Mouse (Mus musculus) myocyte (in vitro differentiated cells): ENCODE measurements around the gene Ptrh1. TPM values are rescaled to one million over a fixed set of nuclear protein-coding genes. Genes with fewer than 3 reads are reported as not detected.

Experiments
- H3K27me3 ChIP-seq: one replicate; pipeline ENCODE4 v1.6.1; 2011; ENCODE audit not compliant: control insufficient read depth, insufficient read depth, insufficient read length
- H3K36me3 ChIP-seq: one replicate; pipeline ENCODE4 v1.6.1; 2011; ENCODE audit not compliant: control insufficient read depth, insufficient read depth
- H3K4me2 ChIP-seq: one replicate; pipeline ENCODE4 v1.6.1; 2011; ENCODE audit warnings: low read depth, control low read depth
- H3K4me3 ChIP-seq: one replicate; pipeline ENCODE4 v1.5.1; 2011; ENCODE audit warnings: mild to moderate bottlenecking, control low read depth, moderate library complexity
- H3K79me2 ChIP-seq: one replicate; pipeline ENCODE4 v1.6.1; 2011; ENCODE audit not compliant: control insufficient read depth, insufficient read depth
- H3ac ChIP-seq: one replicate; pipeline ENCODE4 v1.6.1; 2011; ENCODE audit not compliant: control insufficient read depth, insufficient read length
- CEBPB ChIP-seq: IDR thresholded peaks from 2 replicates; pipeline ENCODE4 v1.6.1; 2011; ENCODE audit warnings: mild to moderate bottlenecking, moderate library complexity; ENCODE audit not compliant: poor library complexity, insufficient read depth, severe bottlenecking
- E2F4 ChIP-seq: IDR thresholded peaks from one replicate; pipeline ENCODE4 v1.6.1; 2011; ENCODE audit warnings: mild to moderate bottlenecking, control low read depth, moderate library complexity; ENCODE audit not compliant: insufficient read depth
- MAX ChIP-seq: IDR thresholded peaks from one replicate; pipeline ENCODE4 v1.6.1; 2011; ENCODE audit warnings: low read depth, mild to moderate bottlenecking, control low read depth
- MYOD1 ChIP-seq, 3 experiments: IDR thresholded peaks; one replicate each; pipeline ENCODE4 v1.6.1; 2011; ENCODE audit warnings: control low read depth in 2 of 3, low read depth in 2 of 3, mild to moderate bottlenecking in 2 of 3, moderate library complexity in 1 of 3; ENCODE audit not compliant: insufficient read length in 2 of 3, control insufficient read depth in 1 of 3
- MYOG ChIP-seq, 3 experiments: IDR thresholded peaks; one replicate each; pipeline ENCODE4 v1.6.1; 2011; ENCODE audit warnings: control low read depth in 2 of 3, low read depth in 2 of 3, mild to moderate bottlenecking in 2 of 3; ENCODE audit not compliant: insufficient read length in 2 of 3, control insufficient read depth in 1 of 3, insufficient read depth in 1 of 3
- POLR2A ChIP-seq: IDR thresholded peaks from one replicate; pipeline ENCODE4 v1.6.1; 2011; ENCODE audit warnings: low read depth, mild to moderate bottlenecking, control low read depth, moderate library complexity; ENCODE audit not compliant: insufficient read length
- POLR2AphosphoS2 ChIP-seq: IDR thresholded peaks from one replicate; pipeline ENCODE4 v1.6.1; 2011; ENCODE audit warnings: low read depth, control low read depth; ENCODE audit not compliant: insufficient read length
- REST ChIP-seq: IDR thresholded peaks from one replicate; pipeline ENCODE4 v1.6.1; 2011; ENCODE audit warnings: mild to moderate bottlenecking, control low read depth, moderate library complexity; ENCODE audit not compliant: insufficient read depth, insufficient read length
- SRF ChIP-seq: IDR thresholded peaks from one replicate; pipeline ENCODE4 v1.6.1; 2011; ENCODE audit warnings: low read depth; ENCODE audit not compliant: control insufficient read depth, insufficient read length
- TCF12 ChIP-seq: IDR thresholded peaks from one replicate; pipeline ENCODE4 v1.6.1; 2011; ENCODE audit warnings: mild to moderate bottlenecking, control low read depth; ENCODE audit not compliant: poor library complexity, insufficient read depth, severe bottlenecking
- TCF3 ChIP-seq: IDR thresholded peaks from one replicate; pipeline ENCODE4 v1.6.1; 2011; ENCODE audit warnings: low read depth, control low read depth; ENCODE audit not compliant: insufficient read length
- USF1 ChIP-seq: IDR thresholded peaks from one replicate; pipeline ENCODE4 v1.6.1; 2011; ENCODE audit warnings: low read depth, mild to moderate bottlenecking, control low read depth, moderate library complexity
- polyA plus RNA-seq: library from polyadenylated mRNA; unstranded; fragments of >200 nt; fragmentation: generic; extraction: Trizol; gene quantifications from one replicate; pipeline ENCODE4 v1.2.1, GENCODE M21; 2012; ENCODE audit warnings: missing spikeins

The Ptrh1 gene
- polyA plus RNA-seq, 1 experiment: 74.1 TPM

- no peak overlapping the region for H3K4me2 ChIP-seq
- H3K79me2 ChIP-seq: no peaks in the 10 kb centered on the region
- no peak overlapping the region for H3ac ChIP-seq
- TF ChIP-seq MYOD1 (IDR thresholded peaks at IDR 0.05; ENCODE audit: control insufficient read depth in 1 of 3, insufficient read length in 2 of 3, low read depth in 2 of 3): no peak
- no peak for TF ChIP-seq MYOG (IDR thresholded peaks at IDR 0.05; ENCODE audit: control insufficient read depth in 1 of 3, insufficient read depth in 1 of 3, insufficient read length in 2 of 3, low read depth in 2 of 3)
- no peak for TF ChIP-seq MAX
- TF ChIP-seq SRF: no peak
- TF ChIP-seq CEBPB: no peak
- TF ChIP-seq POLR2A: no peak
- TF ChIP-seq E2F4: no peak
- no peak for TF ChIP-seq TCF3
- TF ChIP-seq POLR2AphosphoS2: no peak
- no peak for TF ChIP-seq USF1
- TF ChIP-seq TCF12: no peak
- no peak for TF ChIP-seq REST
- no peaks in the 10 kb centered on the region for H3K27me3 ChIP-seq
- H3K4me3 ChIP-seq: no peak overlapping the region
- no peaks in the 10 kb centered on the region for H3K36me3 ChIP-seq
Observed at GRCm38 (mm10) chr2:32787176-32787575, 11.6 kb downstream of the Ptrh1 start.

- no peaks in the 10 kb centered on the region for H3K36me3 ChIP-seq
- no peak overlapping the region for H3K4me3 ChIP-seq
- no peak overlapping the region for H3K4me2 ChIP-seq
- no peaks in the 10 kb centered on the region for H3K79me2 ChIP-seq
- H3K27me3 ChIP-seq: no peaks in the 10 kb centered on the region
- H3ac ChIP-seq: no peak overlapping the region
- TF ChIP-seq MAX (no peak), CEBPB (no peak), E2F4 (no peak), SRF (no peak), MYOD1 (IDR thresholded peaks at IDR 0.05; ENCODE audit: control insufficient read depth in 1 of 3, insufficient read length in 2 of 3, low read depth in 2 of 3) (no peak), POLR2A (no peak), POLR2AphosphoS2 (no peak), TCF12 (no peak), TCF3 (no peak), MYOG (IDR thresholded peaks at IDR 0.05; ENCODE audit: control insufficient read depth in 1 of 3, insufficient read depth in 1 of 3, insufficient read length in 2 of 3, low read depth in 2 of 3) (no peak), USF1 (no peak), REST (no peak)
Observed at GRCm38 (mm10) chr2:32788581-32788980, 13.0 kb downstream of the Ptrh1 start.

DNA sequence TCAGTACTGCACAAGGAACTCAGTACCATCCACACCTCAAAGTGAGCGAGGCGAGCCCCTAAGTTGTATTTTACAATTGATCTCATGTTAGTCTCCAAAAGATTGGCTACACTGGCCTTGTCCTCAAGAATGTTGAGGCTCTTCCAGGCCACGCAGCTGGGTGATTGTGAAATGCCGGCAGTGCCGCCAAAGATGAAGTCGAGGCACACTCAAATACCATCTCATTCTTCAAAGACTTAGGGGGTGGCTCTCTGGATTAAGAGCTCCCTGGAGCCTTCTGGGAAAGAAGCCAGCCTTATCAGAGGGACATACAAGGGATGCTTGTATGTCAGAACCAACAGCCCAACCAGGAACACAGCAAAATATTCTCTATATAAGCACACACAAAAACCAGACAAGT lies 15.7 kb downstream of the Ptrh1 start:
- peaks cover 7% of the 10 kb centered on the region for H3K36me3 ChIP-seq
- H3ac ChIP-seq: no peak overlapping the region
- TF ChIP-seq CEBPB: peak; percentile 22; the same call in 1 of the 2 replicates
- TF ChIP-seq MYOG (IDR thresholded peaks at IDR 0.05; ENCODE audit: control insufficient read depth in 1 of 3, insufficient read depth in 1 of 3, insufficient read length in 2 of 3, low read depth in 2 of 3): no peak
- no peak overlapping the region for H3K4me3 ChIP-seq
- H3K27me3 ChIP-seq: no peaks in the 10 kb centered on the region
- H3K4me2 ChIP-seq: no peak overlapping the region
- H3K79me2 ChIP-seq: no peaks in the 10 kb centered on the region

- peaks cover 22% of the 10 kb centered on the region for H3K36me3 ChIP-seq
- H3K4me2 ChIP-seq: no peak overlapping the region
- no peaks in the 10 kb centered on the region for H3K79me2 ChIP-seq
- H3ac ChIP-seq: no peak overlapping the region
- TF ChIP-seq REST (no peak), POLR2A (no peak), MYOG (IDR thresholded peaks at IDR 0.05; ENCODE audit: control insufficient read depth in 1 of 3, insufficient read depth in 1 of 3, insufficient read length in 2 of 3, low read depth in 2 of 3) (no peak), TCF12 (no peak), SRF (no peak), CEBPB (no peak)
- H3K27me3 ChIP-seq: no peaks in the 10 kb centered on the region
- H3K4me3 ChIP-seq: no peak overlapping the region
Observed at GRCm38 (mm10) chr2:32795748-32796418, 20.3 kb downstream of the Ptrh1 start.

DNA sequence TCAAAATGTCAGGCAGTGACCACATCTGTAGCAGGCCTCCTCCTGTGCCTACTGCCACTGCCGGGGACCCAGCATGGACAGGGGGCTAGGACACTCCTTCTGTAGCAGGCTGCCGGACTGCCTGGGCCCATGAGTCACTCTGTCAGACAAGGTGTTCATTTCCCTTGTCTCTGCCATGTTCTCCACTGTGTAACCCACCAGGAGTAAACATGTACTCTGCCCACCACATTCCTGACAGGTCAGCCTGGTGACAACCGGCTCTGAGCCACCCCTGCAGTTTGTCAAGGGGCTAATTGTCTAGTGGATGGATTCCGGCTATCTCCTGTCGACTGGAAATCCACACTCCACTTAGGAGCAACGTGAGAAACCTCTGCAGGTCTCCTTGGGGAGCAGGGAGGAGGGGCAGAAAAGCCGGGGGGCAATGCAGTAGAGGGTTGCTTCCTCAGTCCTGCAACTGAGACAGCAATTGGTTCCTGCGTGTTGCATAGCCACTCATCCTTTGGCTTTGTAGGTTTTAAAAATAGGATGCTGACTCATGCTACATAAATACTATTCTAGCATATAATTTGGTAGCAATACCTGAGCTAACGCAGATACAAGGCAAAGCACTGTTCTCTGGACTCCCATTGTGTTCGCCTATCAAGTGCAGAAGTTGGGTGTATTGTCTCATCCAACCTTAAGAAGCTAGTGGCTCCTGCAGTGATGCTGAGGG lies 22.8 kb downstream of the Ptrh1 start:
- no peaks in the 10 kb centered on the region for H3K79me2 ChIP-seq
- no peaks in the 10 kb centered on the region for H3K27me3 ChIP-seq
- H3K4me2 ChIP-seq: no peak overlapping the region
- H3K36me3 ChIP-seq: peaks cover 25% of the 10 kb centered on the region
- no peak for TF ChIP-seq MAX
- TF ChIP-seq MYOD1 (IDR thresholded peaks at IDR 0.05; ENCODE audit: control insufficient read depth in 1 of 3, insufficient read length in 2 of 3, low read depth in 2 of 3): no peak
- no peak for TF ChIP-seq POLR2AphosphoS2
- no peak for TF ChIP-seq POLR2A
- TF ChIP-seq SRF: no peak
- no peak for TF ChIP-seq MYOG (IDR thresholded peaks at IDR 0.05; ENCODE audit: control insufficient read depth in 1 of 3, insufficient read depth in 1 of 3, insufficient read length in 2 of 3, low read depth in 2 of 3)
- TF ChIP-seq REST: no peak
- TF ChIP-seq TCF12: no peak
- no peak for TF ChIP-seq USF1
- TF ChIP-seq E2F4: no peak
- TF ChIP-seq CEBPB: no peak
- no peak for TF ChIP-seq TCF3
- no peak overlapping the region for H3ac ChIP-seq
- H3K4me3 ChIP-seq: no peak overlapping the region
